Mouse (Mus musculus) G1E (cell line): Measurements from ENCODE around the gene Drap1.

Experiments
- CTCF ChIP-seq: IDR thresholded peaks from 2 replicates; pipeline ENCODE4 v1.5.1; 2012; ENCODE audit warnings: low read depth, low read length, inconsistent platforms, mixed read lengths
- GATA1 ChIP-seq: IDR thresholded peaks from 2 replicates; pipeline ENCODE4 v1.6.1; 2012; ENCODE audit warnings: borderline replicate concordance, low read length, inconsistent platforms, mixed read lengths
- POLR2AphosphoS5 ChIP-seq: IDR thresholded peaks from 2 replicates; pipeline ENCODE4 v1.6.1; 2012; ENCODE audit warnings: low read depth, low read length, inconsistent platforms; ENCODE audit not compliant: insufficient replicate concordance
- TAL1 ChIP-seq: conservative IDR thresholded peaks from 2 replicates; pipeline ENCODE4 v1.6.1; 2012; ENCODE audit warnings: low read depth, low read length, inconsistent platforms, mixed read lengths

GRCm38 (mm10) chr19:5410641-5411040, 14.1 kb downstream of the Drap1 start:
- no peak for TF ChIP-seq CTCF
- no peak for TF ChIP-seq POLR2AphosphoS5
- no peak for TF ChIP-seq TAL1
- no peak for TF ChIP-seq GATA1
